Mouse (Mus musculus) hindbrain, postnatal 0 days (tissue): ENCODE measurements around the gene Tpt1. TPM values are rescaled to one million over a fixed set of nuclear protein-coding genes. Genes with fewer than 3 reads are reported as not detected.

ENCODE experiments used
- ATAC-seq: fragments of 200-750 bp; cut with Nextera tagmentation; 2 replicates; pipeline ENCODE4 v1.8.0; 2017; ENCODE audit warnings: mild to moderate bottlenecking, moderate TSS enrichment, moderate library complexity
- DNase-seq: peaks from one replicate; pipeline ENCODE4 v3.0.0-alpha.2; 2015; ENCODE audit warnings: low spot score
- H3K27ac ChIP-seq: fragments of 300-500 bp; sonication (generic); 2 replicates; pipeline ENCODE4 v1.5.1; 2014; ENCODE audit warnings: mild to moderate bottlenecking
- H3K27me3 ChIP-seq: fragments of 300-500 bp; sonication (generic); 2 replicates; pipeline ENCODE4 v1.6.1; 2014; ENCODE audit warnings: low read length, mixed read lengths; ENCODE audit not compliant: insufficient read depth
- H3K36me3 ChIP-seq: fragments of 300-500 bp; sonication (generic); 2 replicates; pipeline ENCODE4 v1.6.1; 2014; ENCODE audit warnings: low read length, mixed read lengths; ENCODE audit not compliant: insufficient read depth
- H3K4me1 ChIP-seq: fragments of 300-500 bp; sonication (generic); 2 replicates; pipeline ENCODE4 v1.6.1; 2014; ENCODE audit warnings: antibody characterized with exemption, low read length, mixed read lengths; ENCODE audit not compliant: insufficient read depth
- H3K4me2 ChIP-seq: fragments of 300-500 bp; sonication (generic); 2 replicates; pipeline ENCODE4 v1.6.1; 2014; ENCODE audit warnings: low read depth, mild to moderate bottlenecking, low read length, moderate library complexity, mixed read lengths
- H3K4me3 ChIP-seq: fragments of 300-500 bp; sonication (generic); 2 replicates; pipeline ENCODE4 v1.5.1; 2014; ENCODE audit warnings: low read length
- H3K9ac ChIP-seq: fragments of 300-500 bp; sonication (generic); replicated peaks from 2 replicates; pipeline ENCODE4 v1.6.1; 2014; ENCODE audit warnings: mild to moderate bottlenecking, low read length, moderate library complexity, mixed read lengths
- H3K9me3 ChIP-seq: fragments of 300-500 bp; sonication (generic); 2 replicates; pipeline ENCODE4 v1.6.1; 2016; ENCODE audit warnings: low read length, mixed read lengths
- CTCF ChIP-seq: IDR thresholded peaks from 2 replicates; pipeline ENCODE4 v1.5.1; 2016; ENCODE audit warnings: antibody characterized with exemption, control low read depth, low read depth
- WGBS: fragments of 180-500 bp; shearing (Covaris S2); extraction: QIAGEN DNeasy Blood & Tissue Kit; methylation state at CpG from one replicate; pipeline ENCODE4 v1.1.7; 2014; 5-methylcytosine and 5-hydroxymethylcytosine counted together
- polyA plus RNA-seq: library from polyadenylated mRNA; unstranded; fragments of >200 nt; fragmentation: Nextera tagmentation; extraction: Ambion mirVana; gene quantifications from 2 replicates; pipeline ENCODE4 v1.2.1, GENCODE M21; 2015
- total RNA-seq: library from RNA; depleted of rRNA; stranded (reverse); fragments of >200 nt; gene quantifications from 2 replicates; pipeline ENCODE4 v1.2.3, GENCODE M21; 2014; rRNA removed

Tpt1 gene
- 377 and 433 TPM in 2 replicates for total RNA-seq
- polyA plus RNA-seq = 731 and 750 TPM in 2 replicates

- H3K4me2 ChIP-seq = peak within 1 kb of the TSS; percentile 83
- H3K4me1 ChIP-seq = peaks cover 3% of the 10 kb centered on the region; the same call in 1 of the 2 replicates
- H3K27ac ChIP-seq = peak within 1 kb of the TSS; percentile 99
- H3K36me3 ChIP-seq = peaks cover 28% of the 10 kb centered on the region
- H3K4me3 ChIP-seq = peak within 1 kb of the TSS; percentile 88
- H3K27me3 ChIP-seq = no peaks in the 10 kb centered on the region
- H3K9ac ChIP-seq = peak within 1 kb of the TSS; percentile 94
- DNase-seq = peak; percentile 98
- H3K9me3 ChIP-seq = no peaks in the 10 kb centered on the region
- peak; percentile 99 for ATAC-seq
- no peak for TF ChIP-seq CTCF
- under 1% methylated on average over 101 of the region's 108 CpGs for WGBS
Measured at GRCm38 (mm10) chr14:75844867-75845697, at the start of gene Tpt1. TSS of gene Tpt1 (plus strand) at chr14:75845093.

GRCm38 (mm10) chr14:75795918-75796317 is 49.0 kb upstream of the Tpt1 start:
- Histone ChIP-seq H3K27me3 (no peaks in the 10 kb centered on the region), H3K27ac (no peak overlapping the region), H3K9ac (no peak overlapping the region), H3K4me2 (no peak overlapping the region), H3K4me1 (no peaks in the 10 kb centered on the region), H3K9me3 (no peaks in the 10 kb centered on the region), H3K36me3 (no peaks in the 10 kb centered on the region), H3K4me3 (no peak overlapping the region)
- no peak for TF ChIP-seq CTCF
- DNase-seq (no peak), ATAC-seq (no peak)
- 88% methylated on average over 4 of the region's 4 CpGs for WGBS

GRCm38 (mm10) chr14:75797769-75798386 is 47.0 kb upstream of the Tpt1 start:
- Histone ChIP-seq H3K36me3 (no peaks in the 10 kb centered on the region), H3K27me3 (no peaks in the 10 kb centered on the region), H3K4me3 (no peak overlapping the region), H3K9ac (no peak overlapping the region), H3K4me2 (no peak overlapping the region), H3K9me3 (no peaks in the 10 kb centered on the region), H3K27ac (no peak overlapping the region), H3K4me1 (no peaks in the 10 kb centered on the region)
- ATAC-seq (no peak), DNase-seq (no peak)
- 48% methylated on average over 5 of the region's 5 CpGs for WGBS
- TF ChIP-seq CTCF = no peak

- Histone ChIP-seq H3K27me3 (no peaks in the 10 kb centered on the region), H3K9me3 (no peaks in the 10 kb centered on the region), H3K36me3 (no peaks in the 10 kb centered on the region), H3K9ac (no peak overlapping the region), H3K27ac (no peak overlapping the region), H3K4me2 (no peak overlapping the region), H3K4me1 (no peaks in the 10 kb centered on the region), H3K4me3 (no peak overlapping the region)
- no peak for TF ChIP-seq CTCF
- ATAC-seq (no peak), DNase-seq (no peak)
- 68% methylated on average over 8 of the region's 8 CpGs for WGBS
Measured at GRCm38 (mm10) chr14:75807800-75808199, 37.1 kb upstream of the Tpt1 start.

- WGBS = 82% methylated on average over 6 of the region's 6 CpGs
- DNase-seq (no peak), ATAC-seq (no peak)
- Histone ChIP-seq H3K27ac (no peak overlapping the region), H3K9me3 (no peaks in the 10 kb centered on the region), H3K27me3 (no peaks in the 10 kb centered on the region), H3K4me3 (no peak overlapping the region), H3K4me1 (no peaks in the 10 kb centered on the region), H3K9ac (no peak overlapping the region), H3K4me2 (no peak overlapping the region), H3K36me3 (no peaks in the 10 kb centered on the region)
- TF ChIP-seq CTCF = no peak
Measured at GRCm38 (mm10) chr14:75809931-75810330, 35.0 kb upstream of the Tpt1 start.

- TF ChIP-seq CTCF = no peak
- ATAC-seq (no peak), DNase-seq (no peak)
- Histone ChIP-seq H3K4me1 (no peaks in the 10 kb centered on the region), H3K9ac (no peak overlapping the region), H3K27me3 (no peaks in the 10 kb centered on the region), H3K4me2 (no peak overlapping the region), H3K36me3 (no peaks in the 10 kb centered on the region), H3K4me3 (no peak overlapping the region), H3K27ac (no peak overlapping the region), H3K9me3 (no peaks in the 10 kb centered on the region)
- WGBS = 91% methylated on average over 2 of the region's 2 CpGs
Measured at GRCm38 (mm10) chr14:75818528-75818927, 26.4 kb upstream of the Tpt1 start.

GRCm38 (mm10) chr14:75819341-75819740 is 25.6 kb upstream of the Tpt1 start:
- TF ChIP-seq CTCF = no peak
- no peaks in the 10 kb centered on the region for H3K4me1 ChIP-seq
- WGBS = 93% methylated on average over 2 of the region's 2 CpGs
- no peaks in the 10 kb centered on the region for H3K27me3 ChIP-seq
- no peak overlapping the region for H3K4me3 ChIP-seq
- no peak overlapping the region for H3K4me2 ChIP-seq
- ATAC-seq = no peak
- no peaks in the 10 kb centered on the region for H3K9me3 ChIP-seq
- H3K36me3 ChIP-seq = no peaks in the 10 kb centered on the region
- no peak overlapping the region for H3K27ac ChIP-seq
- no peak for DNase-seq
- H3K9ac ChIP-seq = no peak overlapping the region
